Mouse (Mus musculus): ENCODE data around the gene Stkld1. TPM values are rescaled to one million over a fixed set of nuclear protein-coding genes. Genes with fewer than 3 reads are reported as not detected.

The Stkld1 gene
- polyA plus RNA-seq, 1 experiment from 2014 or later: 0.14 TPM

GRCm38 (mm10) chr2:26927745-26928476 is 5.9 kb upstream of the Stkld1 start:
- H3K9me3 ChIP-seq (replicated peaks; ENCODE audit: control insufficient read depth, low read length): no peaks in the 10 kb centered on the region
- no peaks in the 10 kb centered on the region for H3K27me3 ChIP-seq (ENCODE audit: control insufficient read depth, insufficient read depth, low read length)
- ATAC-seq (replicated peaks; ENCODE audit: insufficient number of reproducible peaks, low FRiP score, low TSS enrichment): no peak
- no peak overlapping the region for H3K27ac ChIP-seq (ENCODE audit: low read depth, low read length)
- no peak overlapping the region for H3K4me3 ChIP-seq (ENCODE audit: low read depth, low read length)
- no peak overlapping the region for H3K4me2 ChIP-seq
- no peak overlapping the region for H3K9ac ChIP-seq (ENCODE audit: low read depth, low read length)
- WGBS (ENCODE audit: insufficient replicate concordance): 85% methylated on average over 6 of the region's 6 CpGs
- peaks cover 20% of the 10 kb centered on the region for H3K4me1 ChIP-seq (ENCODE audit: control insufficient read depth, insufficient read depth, low read length)
- peaks cover 33% of the 10 kb centered on the region for H3K36me3 ChIP-seq (ENCODE audit: control insufficient read depth, insufficient read depth, low read length)

- 44% methylated on average over 1 of the region's 1 CpGs for WGBS (ENCODE audit: insufficient replicate concordance)
- no peaks in the 10 kb centered on the region for H3K27me3 ChIP-seq (ENCODE audit: control insufficient read depth, insufficient read depth, low read length)
- H3K9me3 ChIP-seq (replicated peaks; ENCODE audit: control insufficient read depth, low read length): no peaks in the 10 kb centered on the region
- peaks cover 20% of the 10 kb centered on the region for H3K4me1 ChIP-seq (ENCODE audit: control insufficient read depth, insufficient read depth, low read length)
- H3K27ac ChIP-seq (ENCODE audit: low read depth, low read length): no peak overlapping the region
- no peak overlapping the region for H3K9ac ChIP-seq (ENCODE audit: low read depth, low read length)
- H3K4me3 ChIP-seq (ENCODE audit: low read depth, low read length): no peak overlapping the region
- no peak for ATAC-seq (replicated peaks; ENCODE audit: insufficient number of reproducible peaks, low FRiP score, low TSS enrichment)
- H3K36me3 ChIP-seq (ENCODE audit: control insufficient read depth, insufficient read depth, low read length): peaks cover 27% of the 10 kb centered on the region
- H3K4me2 ChIP-seq: no peak overlapping the region
Observed at GRCm38 (mm10) chr2:26930390-26930789, 3.5 kb upstream of the Stkld1 start.

GRCm38 (mm10) chr2:26932473-26933303 is 1.2 kb upstream of the Stkld1 start:
- H3K27ac ChIP-seq (ENCODE audit: low read depth, low read length): peak overlapping the region; percentile 88
- no peaks in the 10 kb centered on the region for H3K9me3 ChIP-seq (replicated peaks; ENCODE audit: control insufficient read depth, low read length)
- no peaks in the 10 kb centered on the region for H3K27me3 ChIP-seq (ENCODE audit: control insufficient read depth, insufficient read depth, low read length)
- 2% methylated on average over 41 of the region's 49 CpGs for WGBS (ENCODE audit: insufficient replicate concordance)
- H3K4me1 ChIP-seq (ENCODE audit: control insufficient read depth, insufficient read depth, low read length): peaks cover 20% of the 10 kb centered on the region
- ATAC-seq (replicated peaks; ENCODE audit: insufficient number of reproducible peaks, low FRiP score, low TSS enrichment): no peak; the same call in 1 of the 2 replicates
- H3K4me3 ChIP-seq (ENCODE audit: low read depth, low read length): peak overlapping the region; percentile 99
- H3K4me2 ChIP-seq: peak overlapping the region; percentile 81
- H3K9ac ChIP-seq (ENCODE audit: low read depth, low read length): peak overlapping the region; percentile 100
- peaks cover 17% of the 10 kb centered on the region for H3K36me3 ChIP-seq (ENCODE audit: control insufficient read depth, insufficient read depth, low read length)

- Histone ChIP-seq H3K4me3 (ENCODE audit: low read depth, low read length) (no peak overlapping the region), H3K9me3 (replicated peaks; ENCODE audit: control insufficient read depth, low read length) (no peaks in the 10 kb centered on the region), H3K27ac (ENCODE audit: low read depth, low read length) (no peak overlapping the region), H3K27me3 (ENCODE audit: control insufficient read depth, insufficient read depth, low read length) (no peaks in the 10 kb centered on the region), H3K4me2 (no peak overlapping the region), H3K9ac (ENCODE audit: low read depth, low read length) (no peak overlapping the region), H3K4me1 (ENCODE audit: control insufficient read depth, insufficient read depth, low read length) (peaks cover 13% of the 10 kb centered on the region; the same call in 1 of the 2 replicates), H3K36me3 (ENCODE audit: control insufficient read depth, insufficient read depth, low read length) (peaks cover 8% of the 10 kb centered on the region)
- ATAC-seq (replicated peaks; ENCODE audit: insufficient number of reproducible peaks, low FRiP score, low TSS enrichment): no peak
- 81% methylated on average over 2 of the region's 2 CpGs for WGBS (ENCODE audit: insufficient replicate concordance)
Observed at GRCm38 (mm10) chr2:26935286-26935685, 1.4 kb downstream of the Stkld1 start.

- no peak overlapping the region for H3K4me2 ChIP-seq
- no peak for ATAC-seq (replicated peaks; ENCODE audit: insufficient number of reproducible peaks, low FRiP score, low TSS enrichment)
- no peak overlapping the region for H3K27ac ChIP-seq (ENCODE audit: low read depth, low read length)
- H3K4me1 ChIP-seq (ENCODE audit: control insufficient read depth, insufficient read depth, low read length): peaks cover 4% of the 10 kb centered on the region; the same call in 1 of the 2 replicates
- H3K27me3 ChIP-seq (ENCODE audit: control insufficient read depth, insufficient read depth, low read length): no peaks in the 10 kb centered on the region
- 36% methylated on average over 1 of the region's 1 CpGs for WGBS (ENCODE audit: insufficient replicate concordance)
- H3K9ac ChIP-seq (ENCODE audit: low read depth, low read length): no peak overlapping the region
- H3K9me3 ChIP-seq (replicated peaks; ENCODE audit: control insufficient read depth, low read length): no peaks in the 10 kb centered on the region
- no peaks in the 10 kb centered on the region for H3K36me3 ChIP-seq (ENCODE audit: control insufficient read depth, insufficient read depth, low read length)
- H3K4me3 ChIP-seq (ENCODE audit: low read depth, low read length): no peak overlapping the region
Observed at GRCm38 (mm10) chr2:26936425-26936824, 2.6 kb downstream of the Stkld1 start.

GRCm38 (mm10) chr2:26941539-26941938 is 7.7 kb downstream of the Stkld1 start:
- Histone ChIP-seq H3K4me2 (no peak overlapping the region), H3K36me3 (ENCODE audit: control insufficient read depth, insufficient read depth, low read length) (no peaks in the 10 kb centered on the region), H3K9ac (ENCODE audit: low read depth, low read length) (no peak overlapping the region), H3K9me3 (replicated peaks; ENCODE audit: control insufficient read depth, low read length) (no peaks in the 10 kb centered on the region), H3K4me3 (ENCODE audit: low read depth, low read length) (no peak overlapping the region), H3K4me1 (ENCODE audit: control insufficient read depth, insufficient read depth, low read length) (no peaks in the 10 kb centered on the region), H3K27ac (ENCODE audit: low read depth, low read length) (no peak overlapping the region), H3K27me3 (ENCODE audit: control insufficient read depth, insufficient read depth, low read length) (no peaks in the 10 kb centered on the region)
- no peak for ATAC-seq (replicated peaks; ENCODE audit: insufficient number of reproducible peaks, low FRiP score, low TSS enrichment)
- WGBS (ENCODE audit: insufficient replicate concordance): 35% methylated on average over 5 of the region's 5 CpGs

GRCm38 (mm10) chr2:26943253-26943652 is 9.4 kb downstream of the Stkld1 start:
- no peaks in the 10 kb centered on the region for H3K4me1 ChIP-seq (ENCODE audit: control insufficient read depth, insufficient read depth, low read length)
- no peaks in the 10 kb centered on the region for H3K9me3 ChIP-seq (replicated peaks; ENCODE audit: control insufficient read depth, low read length)
- 65% methylated on average over 3 of the region's 3 CpGs for WGBS (ENCODE audit: insufficient replicate concordance)
- H3K4me3 ChIP-seq (ENCODE audit: low read depth, low read length): no peak overlapping the region
- no peak overlapping the region for H3K27ac ChIP-seq (ENCODE audit: low read depth, low read length)
- H3K36me3 ChIP-seq (ENCODE audit: control insufficient read depth, insufficient read depth, low read length): no peaks in the 10 kb centered on the region; the same call in 1 of the 2 replicates
- H3K27me3 ChIP-seq (ENCODE audit: control insufficient read depth, insufficient read depth, low read length): no peaks in the 10 kb centered on the region
- no peak overlapping the region for H3K4me2 ChIP-seq
- ATAC-seq (replicated peaks; ENCODE audit: insufficient number of reproducible peaks, low FRiP score, low TSS enrichment): no peak
- no peak overlapping the region for H3K9ac ChIP-seq (ENCODE audit: low read depth, low read length)

- no peaks in the 10 kb centered on the region for H3K4me1 ChIP-seq (ENCODE audit: control insufficient read depth, insufficient read depth, low read length)
- H3K4me3 ChIP-seq (ENCODE audit: low read depth, low read length): no peak overlapping the region
- no peak overlapping the region for H3K9ac ChIP-seq (ENCODE audit: low read depth, low read length)
- H3K4me2 ChIP-seq: no peak overlapping the region
- H3K36me3 ChIP-seq (ENCODE audit: control insufficient read depth, insufficient read depth, low read length): peaks cover 28% of the 10 kb centered on the region
- H3K27me3 ChIP-seq (ENCODE audit: control insufficient read depth, insufficient read depth, low read length): no peaks in the 10 kb centered on the region
- 88% methylated on average over 2 of the region's 2 CpGs for WGBS (ENCODE audit: insufficient replicate concordance)
- no peak overlapping the region for H3K27ac ChIP-seq (ENCODE audit: low read depth, low read length)
- no peak for ATAC-seq (replicated peaks; ENCODE audit: insufficient number of reproducible peaks, low FRiP score, low TSS enrichment)
- H3K9me3 ChIP-seq (replicated peaks; ENCODE audit: control insufficient read depth, low read length): no peaks in the 10 kb centered on the region
Observed at GRCm38 (mm10) chr2:26950411-26950810, 16.6 kb downstream of the Stkld1 start.
